Mouse (Mus musculus) CD8-positive naive resting alpha-beta T cell, adult 2 months (primary cell): ENCODE measurements around the gene Myo1d.
A peak's percentile ranks its signal among the peaks of the same experiment; 100 is the strongest.

Source experiments
- DNase-seq, 2 experiments: peaks; one replicate each; pipeline ENCODE4 v3.0.0; 2022; ENCODE audit warnings: low read depth in 2 of 2, low spot score in 2 of 2

The Myo1d gene

DNA sequence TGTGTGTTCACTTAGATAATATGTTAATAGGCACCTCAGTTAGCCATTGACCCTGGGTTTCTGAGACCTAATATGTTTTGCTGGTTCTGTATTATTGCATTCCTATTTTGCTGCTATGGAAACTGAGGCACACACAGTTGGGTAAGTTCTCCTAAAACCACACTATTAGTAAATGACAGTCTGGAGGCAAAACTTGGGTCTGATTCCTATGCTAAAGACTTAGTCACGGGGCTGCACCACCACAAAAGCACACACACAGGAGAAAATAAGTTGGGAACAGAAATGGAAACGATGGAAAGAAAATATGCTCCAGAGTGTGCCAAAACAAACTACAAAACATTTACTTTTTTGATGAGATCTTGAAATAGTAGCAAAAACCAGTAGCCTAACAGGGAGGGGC lies 45.1 kb downstream of the Myo1d start:
- no peak for DNase-seq

DNA sequence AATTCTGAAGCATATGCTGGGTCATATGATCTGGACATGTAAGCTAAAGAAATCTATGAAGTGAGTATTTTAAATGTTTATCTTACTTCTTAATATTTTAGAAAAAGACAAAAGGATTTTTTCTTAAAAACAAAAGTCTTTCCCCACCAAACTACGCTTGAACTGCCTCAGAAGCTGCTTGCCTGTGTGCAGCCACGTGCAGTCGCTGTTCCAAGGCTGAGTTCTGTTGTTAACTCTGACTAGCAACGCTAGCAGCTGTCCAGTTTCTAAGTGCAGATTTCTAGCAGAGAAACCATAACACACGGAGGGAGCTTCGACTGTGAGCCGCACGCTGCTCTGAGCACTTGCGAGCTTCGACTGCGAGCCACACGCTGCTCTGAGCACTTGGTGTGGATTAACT lies 55.1 kb downstream of the Myo1d start:
- DNase-seq = no peak

GRCm38 (mm10) chr11:80723406-80724047 lies 56.3 kb downstream of the Myo1d start:
- DNase-seq = no peak

DNA sequence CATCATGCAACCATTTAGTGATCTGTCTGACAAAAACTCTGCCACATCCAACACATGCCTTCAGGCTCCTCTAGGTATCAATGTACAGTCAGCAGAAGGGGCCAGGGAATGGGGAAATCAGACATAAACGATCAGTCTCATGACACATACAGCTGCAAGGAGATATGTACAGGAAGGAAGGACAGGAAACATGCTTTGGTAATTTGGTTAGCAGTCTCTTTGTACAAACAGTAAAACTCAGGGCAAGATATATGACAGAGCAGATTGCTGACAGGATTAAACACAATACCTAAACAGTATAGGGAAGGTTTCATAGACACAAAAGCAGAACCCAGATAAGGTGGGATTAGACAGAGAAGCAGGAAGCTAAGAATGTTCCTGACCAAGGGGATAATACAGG lies 60.8 kb downstream of the Myo1d start:
- no peak for DNase-seq

GRCm38 (mm10) chr11:80718036-80718435 lies 61.8 kb downstream of the Myo1d start:
- no peak for DNase-seq

DNA sequence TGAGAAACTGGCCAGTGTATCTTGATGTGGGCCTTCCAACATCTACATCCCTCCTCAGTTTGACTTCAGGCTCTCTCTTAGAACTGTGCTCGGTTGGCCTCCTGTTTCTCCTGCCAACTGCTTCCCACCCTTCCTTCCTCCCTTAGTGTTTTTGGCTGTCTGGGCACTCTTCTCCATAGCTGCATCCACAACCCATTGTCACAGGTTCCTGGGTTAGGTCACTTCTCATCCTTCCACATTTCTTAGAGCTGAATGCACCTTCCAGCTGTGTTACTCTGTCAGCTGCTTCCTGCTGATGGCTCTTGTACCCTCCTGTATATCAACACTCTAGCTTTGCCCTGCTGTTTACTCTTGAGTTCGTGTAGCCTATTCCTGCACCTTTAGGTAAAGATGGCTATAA lies 64.7 kb downstream of the Myo1d start:
- no peak for DNase-seq

- no peak for DNase-seq
These were observed 66.1 kb downstream of the Myo1d start for GRCm38 (mm10) chr11:80713705-80714104.

- no peak for DNase-seq
These were observed 67.6 kb downstream of the Myo1d start for GRCm38 (mm10) chr11:80712201-80712600.

- no peak for DNase-seq
These were observed 68.5 kb downstream of the Myo1d start for GRCm38 (mm10) chr11:80711336-80711735.

- no peak for DNase-seq
These were observed 79.2 kb downstream of the Myo1d start for GRCm38 (mm10) chr11:80700611-80701010.

DNA sequence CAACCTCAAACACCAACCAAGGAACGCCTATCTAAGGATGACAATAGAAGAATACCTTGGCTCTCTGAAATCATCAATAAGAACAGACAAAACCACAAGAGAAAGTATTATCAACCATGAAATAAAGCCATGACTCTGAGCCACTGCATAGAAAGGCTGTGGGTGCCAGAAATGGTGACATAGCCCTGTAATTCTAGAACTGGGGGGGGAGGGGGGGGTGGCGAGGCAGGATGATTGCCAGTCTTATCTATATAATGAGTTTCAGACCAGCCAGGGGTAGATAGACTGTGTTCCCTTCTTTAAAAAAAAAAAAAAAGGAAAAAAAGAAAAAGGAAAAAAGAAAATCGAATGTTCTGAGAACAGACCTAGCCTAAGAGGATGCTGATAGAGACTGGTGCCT lies 81.1 kb downstream of the Myo1d start:
- DNase-seq = no peak

GRCm38 (mm10) chr11:80696350-80696749 lies 83.5 kb downstream of the Myo1d start:
- DNase-seq = peak in 1 of 2 experiments; percentile 1

- no peak for DNase-seq
These were observed 95.2 kb downstream of the Myo1d start for GRCm38 (mm10) chr11:80684603-80685002.

- no peak for DNase-seq
These were observed 97.1 kb downstream of the Myo1d start for GRCm38 (mm10) chr11:80682745-80683144.

GRCm38 (mm10) chr11:80673013-80673412 lies 106.8 kb downstream of the Myo1d start:
- no peak for DNase-seq

DNA sequence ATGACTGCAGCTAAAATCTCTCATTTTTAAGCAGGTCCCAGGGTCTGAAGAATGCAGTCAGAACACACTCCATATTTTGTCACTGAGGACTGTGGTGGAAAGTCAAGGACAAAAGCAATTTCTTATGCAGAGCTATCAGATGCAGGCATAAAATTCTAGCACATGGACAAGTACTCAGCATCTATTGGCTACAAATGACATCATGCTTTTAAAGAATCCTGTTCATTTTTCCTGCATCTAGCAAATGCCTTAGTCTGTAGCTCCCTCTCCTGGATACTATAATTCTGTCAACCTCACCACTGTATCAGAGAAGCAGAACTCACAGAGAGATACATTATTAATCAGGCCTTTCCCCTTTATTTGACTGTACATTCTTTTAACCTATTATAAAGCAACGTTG lies 109.4 kb downstream of the Myo1d start:
- DNase-seq = no peak

DNA sequence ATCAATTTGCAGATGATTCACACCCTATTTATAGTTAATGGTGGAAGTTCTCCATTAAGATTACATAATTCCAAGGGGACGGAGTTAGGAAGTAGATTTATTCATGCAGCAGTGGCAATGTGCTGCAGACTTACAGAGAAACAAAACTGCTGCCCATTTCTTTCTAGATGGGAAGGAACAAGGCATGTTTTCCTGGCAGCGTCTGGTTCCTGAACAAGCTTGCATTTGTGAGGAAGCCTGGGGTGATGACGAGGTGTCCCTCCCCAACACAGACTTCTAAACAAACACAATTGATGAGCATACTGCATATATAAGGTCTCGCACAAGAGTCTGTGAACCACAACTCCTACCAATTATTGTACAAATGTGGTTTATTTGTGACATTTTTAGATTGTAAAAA lies 109.9 kb downstream of the Myo1d start:
- DNase-seq = no peak

- DNase-seq = no peak
These were observed 113.6 kb downstream of the Myo1d start for GRCm38 (mm10) chr11:80666211-80666610.

DNA sequence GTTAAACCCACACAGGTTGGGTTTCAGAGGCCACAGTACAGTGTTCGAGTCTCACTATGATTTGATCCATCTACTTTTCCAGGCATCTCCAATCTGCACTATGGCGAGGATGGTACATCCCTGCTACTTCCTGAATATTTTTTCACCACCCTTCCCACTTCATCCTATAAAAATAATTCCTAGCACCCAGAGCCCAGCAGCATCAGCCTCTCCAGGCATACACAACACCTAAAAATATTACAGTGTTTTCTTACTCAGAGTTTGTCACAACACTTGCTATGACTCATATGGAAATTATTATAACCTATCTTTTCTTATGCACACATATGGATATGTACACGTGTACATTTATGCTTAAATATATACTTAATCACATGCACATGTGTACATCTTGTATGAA lies 115.6 kb downstream of the Myo1d start:
- DNase-seq = no peak

GRCm38 (mm10) chr11:80645111-80645510 lies 134.7 kb downstream of the Myo1d start:
- DNase-seq = no peak

DNA sequence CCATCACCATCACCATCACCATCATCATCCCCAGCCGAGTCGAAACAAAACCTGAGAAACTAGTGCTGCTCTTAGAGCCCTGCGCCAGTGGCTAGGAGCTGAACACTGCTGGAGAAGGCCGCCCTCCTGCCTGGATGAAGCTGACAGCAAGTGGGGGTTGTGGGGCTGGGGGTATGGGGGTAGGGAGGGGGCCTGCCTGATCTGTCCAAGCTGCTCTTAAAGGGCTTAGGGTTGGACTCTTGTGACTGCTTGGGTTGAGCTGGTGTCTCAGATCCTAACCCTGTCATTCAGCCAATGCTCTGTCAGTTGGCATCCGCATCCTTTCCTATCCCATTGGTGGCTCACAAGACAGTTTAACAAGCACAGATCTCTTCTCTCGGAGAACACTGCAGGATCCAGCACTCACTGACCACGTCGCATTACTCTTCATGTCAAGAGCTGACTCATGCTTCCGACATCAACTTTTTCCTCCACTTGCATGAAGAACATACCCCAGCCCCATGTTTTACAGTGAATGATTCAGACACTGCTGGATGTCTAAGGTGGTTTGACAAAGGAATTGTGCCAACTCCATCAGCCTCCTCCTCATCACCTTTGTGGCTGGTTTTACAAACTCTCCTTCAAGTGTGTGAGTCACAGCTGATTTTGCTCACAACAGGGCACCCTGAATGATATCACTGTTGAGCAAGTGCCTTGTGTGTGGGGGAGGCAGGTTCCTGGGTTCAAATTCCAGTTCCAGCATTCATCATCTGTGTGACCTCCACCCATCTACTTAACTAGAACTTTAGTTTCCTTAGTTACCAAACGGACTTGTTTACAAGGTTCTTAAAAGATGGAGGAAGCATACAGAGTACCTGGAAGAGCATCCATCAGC lies 150.6 kb downstream of the Myo1d start:
- no peak for DNase-seq

- no peak for DNase-seq
These were observed 151.2 kb downstream of the Myo1d start for GRCm38 (mm10) chr11:80628581-80628980.

DNA sequence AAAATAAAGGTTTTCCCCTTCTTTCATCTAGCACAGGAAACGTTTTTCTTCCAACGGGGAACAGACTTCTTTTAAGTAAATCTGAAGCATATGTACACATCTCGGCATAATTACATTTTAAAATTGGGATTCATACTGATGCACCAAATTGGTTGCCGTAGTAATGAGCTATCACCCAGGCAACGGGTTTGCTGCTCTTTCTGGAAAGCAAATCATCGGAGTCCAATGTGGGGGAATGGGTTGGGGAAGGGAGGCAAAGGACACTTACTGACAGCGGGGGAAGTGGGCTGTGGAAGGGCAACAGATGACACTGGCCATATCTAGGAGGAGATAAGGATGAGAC lies 156.8 kb downstream of the Myo1d start:
- no peak for DNase-seq
